16 mouse cellular contexts compared by ENCODE assay signal in the genomic region with DNA sequence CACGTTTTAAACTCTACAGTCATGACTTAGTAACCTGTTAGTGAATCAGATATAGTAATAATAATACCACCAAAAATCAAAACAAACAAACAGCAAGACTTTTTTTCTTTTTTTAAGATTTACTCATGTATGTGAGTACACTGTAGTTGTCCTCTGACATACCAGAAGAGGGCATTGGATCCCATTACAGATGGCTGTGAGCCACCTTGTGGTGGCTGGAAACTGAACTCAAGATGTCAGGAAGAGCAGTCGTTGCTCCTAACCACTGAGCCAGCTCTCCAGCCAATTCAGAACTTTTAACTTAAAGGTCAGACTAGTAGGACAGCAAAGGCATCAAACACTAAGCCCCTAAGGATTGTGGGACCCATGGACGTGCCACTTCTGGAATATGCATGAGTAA. TPM values are rescaled to one million over a fixed set of nuclear protein-coding genes. Genes with fewer than 3 reads are reported as not detected.
A peak's percentile ranks its signal among the peaks of the same experiment; 100 is the strongest.
DNase-seq lines count a peak whose midpoint lies in the region; ATAC-seq and TF ChIP-seq lines count a peak whose summit lies in the region.
"Had no signal": no experiment of that assay in that cellular context is flagged by ENCODE, and none has a peak within 500 bp of the region (broad histone marks: within the 10 kb centered on the region; RNA-seq: fewer than 3 reads in every experiment).

No protein-coding gene starts in this region.

- 72% methylated on average over 3 of the region's 3 CpGs for WGBS in heart, postnatal 0 days
- WGBS in lung, postnatal 0 days: 71% methylated on average over 3 of the region's 3 CpGs

- DNase-seq in heart, postnatal 0 days (ENCODE audit: low spot score): no peak
- DNase-seq in heart, postnatal 36 days: no peak
- no peak for DNase-seq in lung, postnatal 0 days (ENCODE audit: low spot score)
- no peak for DNase-seq in lung, postnatal 25 days (ENCODE audit: low spot score)
- no peak for DNase-seq in brain, embryonic 14.5 days (ENCODE audit: low read depth)
- DNase-seq in right cerebral cortex, postnatal 10 days (ENCODE audit: low spot score in 2 of 2): no peak
- DNase-seq: cerebellum, adult 18-20 months; heart, postnatal 10 days; right cerebral cortex, postnatal 25 days; thymus, postnatal 14 days had no signal

- no peak for TF ChIP-seq POLR2A in brain, embryonic 14.5 days (IDR thresholded peaks at IDR 0.05; ENCODE audit: borderline replicate concordance, extremely low read depth, insufficient read depth, insufficient read length, poor library complexity, severe bottlenecking)

- no peak overlapping the region for H3K27ac ChIP-seq in heart, postnatal 0 days (ENCODE audit: low read depth)
- H3K27ac ChIP-seq in lung, postnatal 0 days (ENCODE audit: low read length): no peak overlapping the region
- H3K27ac ChIP-seq: limb, embryonic 13.5 days; midbrain, embryonic 15.5 days; neural tube, embryonic 15.5 days had no signal

- H3K4me1 ChIP-seq in heart, postnatal 0 days (ENCODE audit: control insufficient read depth, insufficient read depth): no peaks in the 10 kb centered on the region
- H3K4me1 ChIP-seq in lung, postnatal 0 days (ENCODE audit: insufficient read depth, low read depth, low read length): no peaks in the 10 kb centered on the region
- H3K4me1 ChIP-seq: limb, embryonic 13.5 days; midbrain, embryonic 15.5 days; neural tube, embryonic 15.5 days had no signal

- no peaks in the 10 kb centered on the region for H3K27me3 ChIP-seq in heart, postnatal 0 days (ENCODE audit: control insufficient read depth, insufficient read depth, low read length)
- no peaks in the 10 kb centered on the region for H3K27me3 ChIP-seq in lung, postnatal 0 days (replicated peaks; ENCODE audit: insufficient read depth, low read length)
- H3K27me3 ChIP-seq: limb, embryonic 13.5 days; midbrain, embryonic 15.5 days; neural tube, embryonic 15.5 days had no signal

- intact Hi-C loops in heart, postnatal 36 days (cut with DNase I): no loop called here

- H3K4me3 ChIP-seq in heart, postnatal 0 days (ENCODE audit: low read depth, low read length): no peak overlapping the region
- no peak overlapping the region for H3K4me3 ChIP-seq in lung, postnatal 0 days (ENCODE audit: low read depth, low read length)
- H3K4me3 ChIP-seq: limb, embryonic 13.5 days; midbrain, embryonic 15.5 days; neural tube, embryonic 15.5 days had no signal

- H3K36me3 ChIP-seq in heart, postnatal 0 days (replicated peaks; ENCODE audit: control insufficient read depth, insufficient read depth, low read length): peaks cover 31% of the 10 kb centered on the region
- H3K36me3 ChIP-seq in lung, postnatal 0 days (ENCODE audit: insufficient read depth, low read length): 0 out of 2 replicates have a peak, but pooled peaks cover 7% of the 10 kb centered on the region
- H3K36me3 ChIP-seq: midbrain, embryonic 15.5 days; neural tube, embryonic 15.5 days had no signal

- no peaks in the 10 kb centered on the region for H3K9me3 ChIP-seq in heart, postnatal 0 days (replicated peaks; ENCODE audit: control insufficient read depth, low read length)
- no peaks in the 10 kb centered on the region for H3K9me3 ChIP-seq in lung, postnatal 0 days (ENCODE audit: low read length)
- H3K9me3 ChIP-seq: limb, embryonic 13.5 days; midbrain, embryonic 15.5 days; neural tube, embryonic 15.5 days had no signal

- peak; percentile 32; the same call in 1 of the 2 replicates for TF ChIP-seq CTCF in heart, postnatal 0 days (IDR thresholded peaks at IDR 0.05; ENCODE audit: low read depth)
- TF ChIP-seq CTCF in lung, postnatal 0 days (IDR thresholded peaks at IDR 0.05): peak; percentile 62
- TF ChIP-seq CTCF in brain, embryonic 14.5 days (IDR thresholded peaks at IDR 0.05; ENCODE audit: borderline replicate concordance, extremely low read depth, insufficient read depth, insufficient read length): peak; percentile 32; the same call in 1 of the 2 replicates

- no peak for ATAC-seq in heart, postnatal 0 days (ENCODE audit: insufficient read depth, low read depth)
- no peak for ATAC-seq in lung, postnatal 0 days
- 0 out of 2 replicates have a peak, but pooled peaks have one; percentile 26 for ATAC-seq in megakaryocyte progenitor cell, adult 5-6 weeks (replicated peaks; ENCODE audit: poor library complexity)
- no peak for ATAC-seq in monocyte, adult 5-6 weeks (replicated peaks; ENCODE audit: insufficient number of reproducible peaks, low FRiP score, low TSS enrichment, poor library complexity, severe bottlenecking)
- ATAC-seq: midbrain, embryonic 15.5 days had no signal

- no peak overlapping the region for H3K4me2 ChIP-seq in heart, postnatal 0 days (ENCODE audit: low read depth, low read length)
- H3K4me2 ChIP-seq in lung, postnatal 0 days (replicated peaks; ENCODE audit: low read depth, low read length): no peak overlapping the region
- H3K4me2 ChIP-seq: limb, embryonic 13.5 days; midbrain, embryonic 15.5 days; neural tube, embryonic 15.5 days had no signal

- H3K9ac ChIP-seq in heart, postnatal 0 days (replicated peaks; ENCODE audit: low read depth, low read length): no peak overlapping the region
- H3K9ac ChIP-seq in lung, postnatal 0 days (replicated peaks; ENCODE audit: low read depth): no peak overlapping the region
- H3K9ac ChIP-seq: limb, embryonic 13.5 days; midbrain, embryonic 15.5 days; neural tube, embryonic 15.5 days had no signal

- TF ChIP-seq EP300 in heart, postnatal 0 days (IDR thresholded peaks at IDR 0.05; ENCODE audit: low read depth): no peak
- no peak for TF ChIP-seq EP300 in lung, postnatal 0 days (IDR thresholded peaks at IDR 0.05)

RNA-seq across cellular contexts. Expression of a gene that starts 13.7 kb away (rescaled TPM):
- 3.5 and 3.8 TPM in 2 replicates for total RNA-seq in heart, postnatal 0 days (2014; rRNA removed; ENCODE audit: low replicate concordance)
- polyA plus RNA-seq in heart, postnatal 0 days (2015; fragmentation: Nextera tagmentation; extraction: Ambion mirVana): 3.1 and 3.2 TPM in 2 replicates
- total RNA-seq in heart, postnatal 36 days (2021): under 1 TPM; 0.11 to 0.33 TPM
- 2.0 and 2.1 TPM in 2 replicates for polyA plus RNA-seq in lung, postnatal 0 days (2015; fragmentation: Nextera tagmentation; extraction: Ambion mirVana)
- polyA plus RNA-seq in brain, embryonic 14.5 days (2012; rRNA removed): 8.1 and 12.8 TPM in 2 replicates
- 66.4 and 68.7 TPM in 2 replicates for total RNA-seq in megakaryocyte progenitor cell, adult 5-6 weeks (2015)
- 75.6 and 83.8 TPM in 2 replicates for total RNA-seq in megakaryocyte progenitor cell, adult 5-6 weeks (2017)
- 2.6 to 4.3 TPM (median 3.1 TPM) in 3 replicates for total RNA-seq in monocyte, adult 5-6 weeks (2017)

RNA-seq across cellular contexts. Expression of a gene that starts 23.0 kb away (rescaled TPM):
- total RNA-seq in heart, postnatal 0 days (2014; rRNA removed; ENCODE audit: low replicate concordance): not detected in 2 replicates
- not detected in 2 replicates for polyA plus RNA-seq in heart, postnatal 0 days (2015; fragmentation: Nextera tagmentation; extraction: Ambion mirVana)
- total RNA-seq in heart, postnatal 36 days (2021): not detected
- polyA plus RNA-seq in lung, postnatal 0 days (2015; fragmentation: Nextera tagmentation; extraction: Ambion mirVana): not detected in 2 replicates
- 0.59 and 0.71 TPM in 2 replicates for polyA plus RNA-seq in brain, embryonic 14.5 days (2012; rRNA removed)
- not detected in 2 replicates for total RNA-seq in megakaryocyte progenitor cell, adult 5-6 weeks (2015)
- total RNA-seq in megakaryocyte progenitor cell, adult 5-6 weeks (2017): not detected in 2 replicates
- total RNA-seq in monocyte, adult 5-6 weeks (2017): not detected in 3 replicates
- total RNA-seq: granulocyte monocyte progenitor cell, adult 5-6 weeks had no signal
- polyA plus RNA-seq: neural tube, embryonic 15.5 days had no signal

Comparison
In these comparisons a context has a peak if more than half of its experiments do, and no peak if none do; other contexts are left out.
1. RNA of a gene that starts 13.7 kb away (total RNA-seq): 66.4 to 83.8 TPM in megakaryocyte progenitor cell, adult 5-6 weeks; 3.5 to 3.8 TPM in heart, postnatal 0 days, 2.6 to 4.3 TPM in monocyte, adult 5-6 weeks and 0.11 to 0.33 TPM in heart, postnatal 36 days; every median in the first group is over 10 times any median in the second.
2. Peak in every context shown above with its lines, with median percentiles within 50 percentile points of each other: CTCF ChIP-seq.